Mouse (Mus musculus) hindbrain, embryonic 14.5 days (tissue): ENCODE results near the gene Nob1. TPM values are rescaled to one million over a fixed set of nuclear protein-coding genes. Genes with fewer than 3 reads are reported as not detected.

Experiments
- ATAC-seq: fragments of 200-750 bp; cut with Nextera tagmentation; 2 replicates; pipeline ENCODE4 v1.8.0; 2017; ENCODE audit warnings: moderate number of reproducible peaks, mild to moderate bottlenecking, moderate TSS enrichment, moderate library complexity; ENCODE audit not compliant: low FRiP score
- DNase-seq: peaks from one replicate; pipeline ENCODE4 v3.0.0-alpha.2; 2015; ENCODE audit warnings: low spot score
- H3K27ac ChIP-seq: fragments of 300-500 bp; sonication (generic); 2 replicates; pipeline ENCODE4 v1.5.1; 2014; ENCODE audit warnings: mild to moderate bottlenecking, moderate library complexity
- H3K27me3 ChIP-seq: fragments of 300-500 bp; sonication (generic); 2 replicates; pipeline ENCODE4 v1.6.1; 2014; ENCODE audit warnings: mild to moderate bottlenecking, low read length, mixed read lengths; ENCODE audit not compliant: control insufficient read depth, insufficient read depth
- H3K36me3 ChIP-seq: fragments of 300-500 bp; sonication (generic); replicated peaks from 2 replicates; pipeline ENCODE4 v1.6.1; 2014; ENCODE audit not compliant: control insufficient read depth, insufficient read depth
- H3K4me1 ChIP-seq: fragments of 300-500 bp; sonication (generic); replicated peaks from 2 replicates; pipeline ENCODE4 v1.6.1; 2014; ENCODE audit warnings: antibody characterized with exemption, low read length, mixed read lengths; ENCODE audit not compliant: control insufficient read depth, insufficient read depth
- H3K4me2 ChIP-seq: fragments of 300-500 bp; sonication (generic); replicated peaks from 2 replicates; pipeline ENCODE4 v1.6.1; 2014; ENCODE audit warnings: mild to moderate bottlenecking, moderate library complexity
- H3K4me3 ChIP-seq: fragments of 300-500 bp; sonication (generic); replicated peaks from 2 replicates; pipeline ENCODE4 v1.5.1; 2014; ENCODE audit warnings: mild to moderate bottlenecking, low read length
- H3K9ac ChIP-seq: fragments of 300-500 bp; sonication (generic); 2 replicates; pipeline ENCODE4 v1.6.1; 2014
- H3K9me3 ChIP-seq: fragments of 300-500 bp; sonication (generic); 2 replicates; pipeline ENCODE4 v1.6.1; 2016; ENCODE audit warnings: low read length; ENCODE audit not compliant: control insufficient read depth
- WGBS: fragments of 180-500 bp; shearing (Covaris S2); extraction: QIAGEN DNeasy Blood & Tissue Kit; methylation state at CpG from one replicate; pipeline ENCODE4 v1.1.7; 2014; 5-methylcytosine and 5-hydroxymethylcytosine counted together
- polyA plus RNA-seq: library from polyadenylated mRNA; unstranded; fragments of >200 nt; fragmentation: Nextera tagmentation; extraction: Ambion mirVana; gene quantifications from 2 replicates; pipeline ENCODE4 v1.2.1, GENCODE M21; 2014

Nob1 gene
- polyA plus RNA-seq, 1 experiment from 2014 or later = 46.4 TPM

- Histone ChIP-seq H3K4me2 (no peak overlapping the region), H3K27ac (no peak overlapping the region), H3K4me1 (no peaks in the 10 kb centered on the region), H3K36me3 (no peaks in the 10 kb centered on the region), H3K9me3 (no peaks in the 10 kb centered on the region), H3K27me3 (no peaks in the 10 kb centered on the region), H3K4me3 (no peak overlapping the region), H3K9ac (no peak overlapping the region)
- DNase-seq (no peak), ATAC-seq (no peak)
- WGBS = 64% methylated on average over 12 of the region's 12 CpGs
Observed at GRCm38 (mm10) chr8:107397665-107398064, 27.2 kb downstream of the Nob1 start.

DNA sequence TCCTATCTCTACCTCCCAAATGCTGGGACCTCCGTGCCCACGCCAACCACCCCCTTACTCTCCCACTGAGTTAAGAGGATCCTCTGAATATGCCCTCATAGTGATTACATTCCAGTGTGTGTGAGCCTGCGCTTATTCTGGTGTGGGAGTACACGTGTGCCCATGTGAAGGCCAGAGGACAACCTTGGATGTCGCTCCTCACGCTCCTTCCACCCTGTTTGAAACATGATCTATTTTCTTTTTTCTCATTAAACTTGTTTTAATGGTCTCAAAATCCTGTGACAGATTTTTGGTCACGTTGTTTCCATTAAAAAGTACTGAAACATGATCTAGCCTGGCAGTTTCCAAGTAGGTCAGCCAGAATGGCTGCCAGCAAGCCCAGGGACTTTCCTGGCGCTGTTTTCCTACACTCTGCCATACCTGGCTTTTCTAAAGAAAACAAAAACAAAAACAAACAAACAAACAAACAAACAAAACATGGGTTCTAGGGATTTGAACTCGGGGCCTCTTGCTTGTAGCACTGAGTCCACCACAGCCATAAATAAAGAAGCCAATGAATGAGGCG lies 28.7 kb downstream of the Nob1 start:
- WGBS = 93% methylated on average over 10 of the region's 10 CpGs
- Histone ChIP-seq H3K9ac (no peak overlapping the region), H3K4me2 (no peak overlapping the region), H3K27me3 (no peaks in the 10 kb centered on the region), H3K4me1 (no peaks in the 10 kb centered on the region), H3K4me3 (no peak overlapping the region), H3K27ac (no peak overlapping the region), H3K9me3 (no peaks in the 10 kb centered on the region), H3K36me3 (no peaks in the 10 kb centered on the region)
- no peak for DNase-seq
- ATAC-seq = no peak

DNA sequence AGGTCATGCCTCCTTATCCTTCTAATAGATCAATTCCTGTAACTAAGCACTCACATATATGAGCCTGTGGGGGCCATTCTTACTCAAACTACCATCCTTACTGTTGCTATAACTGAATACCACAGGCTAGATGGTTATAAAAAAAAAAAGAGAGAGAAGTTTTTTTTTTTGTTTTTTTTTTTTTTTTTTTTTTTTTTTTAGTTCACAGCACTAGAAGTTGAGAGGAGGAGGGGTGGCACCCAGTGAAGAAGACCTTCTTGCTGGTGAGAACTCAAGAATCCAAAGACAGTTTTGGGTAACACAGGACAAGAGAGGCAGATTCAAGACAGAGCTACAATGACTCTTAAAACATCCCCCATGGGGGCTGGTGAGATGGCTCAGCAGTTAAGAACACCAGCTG lies 29.5 kb downstream of the Nob1 start:
- ATAC-seq = no peak

DNA sequence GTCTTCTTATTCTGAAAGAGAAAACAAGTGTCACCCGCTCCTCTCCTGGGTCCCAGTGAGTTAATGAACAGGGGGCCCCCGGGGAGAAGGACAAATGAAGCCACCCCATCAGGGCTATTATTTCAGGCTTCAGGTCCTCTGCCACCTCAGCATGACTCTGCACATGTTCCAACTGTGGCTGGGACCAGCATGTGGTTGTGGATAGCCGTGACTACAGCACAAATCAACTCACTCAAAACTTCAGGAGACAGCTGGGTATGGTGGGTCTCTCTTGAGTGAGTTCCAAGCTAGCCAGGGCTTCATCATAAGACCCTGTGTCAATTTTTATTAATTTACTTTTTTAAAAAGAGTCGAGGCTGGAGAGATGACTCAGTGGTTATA lies 33.7 kb downstream of the Nob1 start:
- Histone ChIP-seq H3K4me3 (no peak overlapping the region), H3K4me2 (no peak overlapping the region)
- WGBS = 63% methylated on average over 4 of the region's 4 CpGs

More for the DNA sequence above, 29.5 kb downstream of the Nob1 start:
- no peak overlapping the region for H3K4me2 ChIP-seq
- H3K4me1 ChIP-seq = no peaks in the 10 kb centered on the region
- H3K9me3 ChIP-seq = no peaks in the 10 kb centered on the region
- no peak overlapping the region for H3K9ac ChIP-seq
- no peak for DNase-seq
- H3K36me3 ChIP-seq = no peaks in the 10 kb centered on the region
- no peak overlapping the region for H3K27ac ChIP-seq
- H3K27me3 ChIP-seq = no peaks in the 10 kb centered on the region
- no peak overlapping the region for H3K4me3 ChIP-seq

GRCm38 (mm10) chr8:107390476-107391135 lies 34.2 kb downstream of the Nob1 start:
- Histone ChIP-seq H3K9ac (no peak overlapping the region), H3K27me3 (no peaks in the 10 kb centered on the region), H3K27ac (no peak overlapping the region), H3K4me3 (no peak overlapping the region), H3K9me3 (no peaks in the 10 kb centered on the region), H3K4me1 (0 out of 2 replicates have a peak, but pooled peaks cover 3% of the 10 kb centered on the region), H3K4me2 (no peak overlapping the region), H3K36me3 (no peaks in the 10 kb centered on the region)
- WGBS = 90% methylated on average over 16 of the region's 16 CpGs
- DNase-seq = no peak
- ATAC-seq = no peak

More for the DNA sequence above, 33.7 kb downstream of the Nob1 start:
- H3K27me3 ChIP-seq = no peaks in the 10 kb centered on the region
- H3K9ac ChIP-seq = no peak overlapping the region
- DNase-seq (no peak), ATAC-seq (no peak)
- 0 out of 2 replicates have a peak, but pooled peaks cover 3% of the 10 kb centered on the region for H3K4me1 ChIP-seq
- H3K27ac ChIP-seq = no peak overlapping the region
- H3K9me3 ChIP-seq = no peaks in the 10 kb centered on the region
- H3K36me3 ChIP-seq = no peaks in the 10 kb centered on the region

DNA sequence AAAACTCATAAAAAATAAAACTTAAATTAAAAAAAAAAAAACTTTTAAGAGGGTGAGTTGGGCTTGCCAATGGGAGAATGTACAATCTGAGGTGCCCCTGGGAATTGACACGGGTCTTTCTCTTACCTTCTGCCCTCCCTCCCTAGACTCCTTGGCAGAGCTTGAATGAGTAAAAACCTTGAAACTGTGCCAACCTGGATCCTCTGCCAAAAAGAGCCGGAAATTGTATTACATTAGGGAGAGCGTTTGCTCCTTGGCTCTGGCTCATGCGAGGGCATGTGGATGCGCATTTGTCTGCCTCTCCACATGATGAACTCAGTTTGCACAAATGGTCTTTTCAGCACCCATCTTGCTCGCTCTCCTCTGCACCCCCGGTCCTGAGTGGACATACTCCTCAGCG lies 35.3 kb downstream of the Nob1 start:
- no peaks in the 10 kb centered on the region for H3K27me3 ChIP-seq
- H3K36me3 ChIP-seq = no peaks in the 10 kb centered on the region
- 59% methylated on average over 8 of the region's 8 CpGs for WGBS
- no peak overlapping the region for H3K9ac ChIP-seq
- peak; percentile 86 for DNase-seq
- ATAC-seq = peak; percentile 69; the same call in 1 of the 2 replicates
- H3K4me2 ChIP-seq = no peak overlapping the region
- H3K4me3 ChIP-seq = no peak overlapping the region
- no peak overlapping the region for H3K27ac ChIP-seq
- no peaks in the 10 kb centered on the region for H3K9me3 ChIP-seq
- H3K4me1 ChIP-seq = 0 out of 2 replicates have a peak, but pooled peaks cover 3% of the 10 kb centered on the region

GRCm38 (mm10) chr8:107387861-107388260 lies 37.0 kb downstream of the Nob1 start:
- H3K36me3 ChIP-seq = no peaks in the 10 kb centered on the region
- 0 out of 2 replicates have a peak, but pooled peaks cover 3% of the 10 kb centered on the region for H3K4me1 ChIP-seq
- DNase-seq = no peak
- no peak overlapping the region for H3K4me3 ChIP-seq
- H3K27me3 ChIP-seq = no peaks in the 10 kb centered on the region
- no peak for ATAC-seq
- H3K4me2 ChIP-seq = no peak overlapping the region
- 68% methylated on average over 5 of the region's 5 CpGs for WGBS
- no peak overlapping the region for H3K9ac ChIP-seq
- no peaks in the 10 kb centered on the region for H3K9me3 ChIP-seq
- no peak overlapping the region for H3K27ac ChIP-seq

DNA sequence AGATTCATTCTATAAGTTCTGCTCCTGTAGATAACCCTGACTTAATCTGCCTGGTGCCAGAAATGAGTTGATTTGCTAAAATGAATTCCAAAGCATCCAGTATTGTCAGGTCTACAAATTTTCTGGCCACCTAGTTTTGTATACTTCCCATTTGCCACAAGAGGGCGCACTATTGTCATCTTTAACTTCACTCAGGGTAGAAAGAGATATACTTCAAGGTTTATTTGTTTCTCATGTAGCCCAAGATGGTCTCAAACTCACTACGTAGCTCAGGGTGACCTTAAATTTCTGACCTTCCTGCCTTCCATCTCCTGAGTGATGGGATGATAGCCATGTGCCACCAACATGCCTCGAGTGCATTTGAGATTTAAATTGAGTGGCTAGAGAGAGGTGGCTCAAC lies 38.2 kb downstream of the Nob1 start:
- Histone ChIP-seq H3K4me1 (0 out of 2 replicates have a peak, but pooled peaks cover 3% of the 10 kb centered on the region), H3K27ac (no peak overlapping the region), H3K27me3 (no peaks in the 10 kb centered on the region), H3K4me2 (no peak overlapping the region), H3K36me3 (no peaks in the 10 kb centered on the region), H3K9me3 (no peaks in the 10 kb centered on the region), H3K9ac (no peak overlapping the region), H3K4me3 (no peak overlapping the region)
- 39% methylated on average over 3 of the region's 3 CpGs for WGBS
- peak; percentile 77 for DNase-seq
- ATAC-seq = no peak

GRCm38 (mm10) chr8:107386171-107386570 lies 38.7 kb downstream of the Nob1 start:
- ATAC-seq (no peak), DNase-seq (no peak)
- no peaks in the 10 kb centered on the region for H3K36me3 ChIP-seq
- no peaks in the 10 kb centered on the region for H3K9me3 ChIP-seq
- 0 out of 2 replicates have a peak, but pooled peaks cover 3% of the 10 kb centered on the region for H3K4me1 ChIP-seq
- no peak overlapping the region for H3K4me2 ChIP-seq
- no peak overlapping the region for H3K4me3 ChIP-seq
- whole genome bisulfite sequencing = 58% methylated on average over 5 of the region's 5 CpGs
- no peak overlapping the region for H3K27ac ChIP-seq
- no peaks in the 10 kb centered on the region for H3K27me3 ChIP-seq
- no peak overlapping the region for H3K9ac ChIP-seq
